Mouse (Mus musculus) splenic B cell, adult 2 months (primary cell): Measurements from ENCODE around the gene Sec1.
A peak's percentile ranks its signal among the peaks of the same experiment; 100 is the strongest.

Experiments used
- DNase-seq: peaks from one replicate; pipeline ENCODE4 v3.0.0-alpha.2; 2011; ENCODE audit warnings: low read depth, low spot score
- H3K27me3 ChIP-seq: 2 replicates; pipeline ENCODE4 v1.6.1; 2012; ENCODE audit warnings: mild to moderate bottlenecking, low read length, moderate library complexity, mixed read lengths; ENCODE audit not compliant: control insufficient read depth, poor library complexity, insufficient read depth, severe bottlenecking
- H3K36me3 ChIP-seq: 2 replicates; pipeline ENCODE4 v1.6.1; 2012; ENCODE audit warnings: mild to moderate bottlenecking, low read length, moderate library complexity, mixed read lengths; ENCODE audit not compliant: control insufficient read depth, poor library complexity, insufficient read depth, severe bottlenecking

Sec1 gene

GRCm38 (mm10) chr7:45635711-45636688, 58.2 kb downstream of the Sec1 start:
- DNase-seq, result no peak
- no peaks in the 10 kb centered on the region for H3K27me3 ChIP-seq
- no peaks in the 10 kb centered on the region for H3K36me3 ChIP-seq

- Histone ChIP-seq H3K36me3 (no peaks in the 10 kb centered on the region), H3K27me3 (no peaks in the 10 kb centered on the region)
- DNase-seq, result peak; percentile 87
Observed at GRCm38 (mm10) chr7:45634946-45635681, 59.1 kb downstream of the Sec1 start.

- Histone ChIP-seq H3K36me3 (no peaks in the 10 kb centered on the region), H3K27me3 (no peaks in the 10 kb centered on the region)
- no peak for DNase-seq
Observed at GRCm38 (mm10) chr7:45632499-45632898, 61.7 kb downstream of the Sec1 start.

- H3K36me3 ChIP-seq, result no peaks in the 10 kb centered on the region
- no peak for DNase-seq
- H3K27me3 ChIP-seq, result no peaks in the 10 kb centered on the region
Observed at GRCm38 (mm10) chr7:45630064-45630907, 63.9 kb downstream of the Sec1 start.

- no peaks in the 10 kb centered on the region for H3K36me3 ChIP-seq
- peak; percentile 97 for DNase-seq
- H3K27me3 ChIP-seq, result no peaks in the 10 kb centered on the region
Observed at GRCm38 (mm10) chr7:45628364-45629294, 65.6 kb downstream of the Sec1 start.
